ENCODE assay signal across 19 mouse cellular contexts in the genomic region with DNA sequence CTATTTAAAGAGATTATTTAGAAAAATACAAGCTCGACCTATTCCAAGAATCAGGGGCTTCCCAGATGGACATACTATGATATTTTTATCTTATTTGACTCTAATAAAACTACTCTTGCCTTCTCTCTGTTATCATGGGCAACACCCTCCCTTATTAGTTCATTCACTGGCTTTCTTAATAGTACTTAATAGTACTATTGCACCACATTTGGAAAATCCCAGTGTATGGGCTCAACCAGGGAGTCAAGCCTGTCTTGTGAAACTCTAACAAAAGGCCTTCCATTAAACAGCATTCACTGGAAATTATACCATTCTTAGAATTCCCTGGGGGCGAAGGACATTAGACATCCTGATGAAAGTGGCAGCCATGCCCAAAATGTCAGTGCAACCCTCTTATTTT.
"Had no signal": no experiment of that assay in that cellular context is flagged by ENCODE, and none has a peak within 500 bp of the region (broad histone marks: within the 10 kb centered on the region; RNA-seq: fewer than 3 reads in every experiment).

No protein-coding gene starts in this region.

- H3K4me2 ChIP-seq: limb, embryonic 13.5 days; liver, embryonic 12.5 days; liver, embryonic 15.5 days; midbrain, embryonic 11.5 days; neural tube, embryonic 13.5 days; stomach, embryonic 15.5 days had no signal

- H3K4me3 ChIP-seq: layer of hippocampus, adult 2 months; limb, embryonic 10.5 days; limb, embryonic 13.5 days; liver, embryonic 12.5 days; liver, embryonic 15.5 days; myocyte; neural tube, embryonic 13.5 days; stomach, embryonic 15.5 days had no signal

- H3K27ac ChIP-seq: layer of hippocampus, adult 2 months; limb, embryonic 10.5 days; limb, embryonic 13.5 days; liver, embryonic 12.5 days; liver, embryonic 15.5 days; neural tube, embryonic 13.5 days; stomach, embryonic 15.5 days had no signal

- H3K36me3 ChIP-seq: limb, embryonic 10.5 days; limb, embryonic 13.5 days; liver, embryonic 12.5 days; liver, embryonic 15.5 days; neural tube, embryonic 13.5 days; stomach, embryonic 15.5 days had no signal

- H3K4me1 ChIP-seq: limb, embryonic 10.5 days; limb, embryonic 13.5 days; liver, embryonic 12.5 days; liver, embryonic 15.5 days; neural tube, embryonic 13.5 days; stomach, embryonic 15.5 days had no signal

- H3K27me3 ChIP-seq: liver, embryonic 12.5 days; liver, embryonic 15.5 days; neural tube, embryonic 13.5 days; stomach, embryonic 15.5 days had no signal

- H3K9me3 ChIP-seq: limb, embryonic 10.5 days; limb, embryonic 13.5 days; liver, embryonic 12.5 days; liver, embryonic 15.5 days; neural tube, embryonic 13.5 days; stomach, embryonic 15.5 days had no signal

- H3K9ac ChIP-seq: limb, embryonic 13.5 days; liver, embryonic 12.5 days; liver, embryonic 15.5 days; neural tube, embryonic 13.5 days; stomach, embryonic 15.5 days had no signal

- DNase-seq: kidney, adult 11 months; kidney, adult 8-10 months; kidney, postnatal 14 days; layer of hippocampus, adult 9-11 months; liver; lung, adult 2 months; right cerebral cortex, postnatal 25 days; spleen, adult 18-20 months; thymus, postnatal 25 days had no signal

- ATAC-seq: liver, embryonic 12.5 days; midbrain, embryonic 16.5 days had no signal
